Mouse (Mus musculus): ENCODE measurements around the gene Chad.

The Chad gene

DNA sequence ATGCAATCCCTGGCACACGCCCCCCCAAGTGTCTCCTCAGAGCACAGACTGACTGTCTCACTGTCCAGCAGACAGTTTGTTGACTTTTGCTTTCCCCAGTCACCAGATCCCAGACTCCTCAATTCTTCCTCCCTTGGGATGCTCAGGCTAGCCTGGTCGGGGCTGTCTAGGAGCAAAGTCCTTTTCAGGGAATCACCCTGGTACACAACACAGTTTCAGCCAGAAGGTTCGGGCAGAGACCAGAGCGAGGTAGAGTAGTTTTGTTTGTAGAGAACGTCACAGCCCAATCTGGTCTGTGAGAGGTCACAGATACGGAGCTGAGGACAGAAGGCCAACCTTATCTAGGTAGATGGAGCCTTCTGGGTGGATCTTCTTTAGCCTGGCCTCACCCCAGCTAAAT, 1.7 kb downstream of the Chad start:
- no peak for DNase-seq (ENCODE audit: low read depth, low spot score)

DNA sequence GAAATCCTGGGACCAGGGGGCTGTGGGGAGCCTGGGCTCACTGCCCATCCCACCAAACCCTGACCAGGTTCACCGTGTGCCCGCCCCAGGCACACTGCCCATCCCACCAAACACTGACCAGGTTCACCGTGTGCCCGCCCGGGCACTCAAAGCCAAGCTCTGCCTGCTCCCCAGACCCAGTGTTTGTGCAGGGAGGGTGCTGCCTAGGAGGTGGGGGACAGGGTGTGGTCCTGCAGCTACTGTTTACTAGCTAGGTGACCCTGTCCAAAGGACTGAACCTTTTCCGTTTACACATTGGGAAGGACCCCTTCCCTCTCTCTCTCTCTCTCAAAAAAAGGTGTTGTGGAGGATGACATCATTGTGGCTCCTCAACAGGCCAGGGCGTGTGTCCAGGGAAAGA, 2.5 kb downstream of the Chad start:
- no peak for DNase-seq (ENCODE audit: low read depth, low spot score)

DNA sequence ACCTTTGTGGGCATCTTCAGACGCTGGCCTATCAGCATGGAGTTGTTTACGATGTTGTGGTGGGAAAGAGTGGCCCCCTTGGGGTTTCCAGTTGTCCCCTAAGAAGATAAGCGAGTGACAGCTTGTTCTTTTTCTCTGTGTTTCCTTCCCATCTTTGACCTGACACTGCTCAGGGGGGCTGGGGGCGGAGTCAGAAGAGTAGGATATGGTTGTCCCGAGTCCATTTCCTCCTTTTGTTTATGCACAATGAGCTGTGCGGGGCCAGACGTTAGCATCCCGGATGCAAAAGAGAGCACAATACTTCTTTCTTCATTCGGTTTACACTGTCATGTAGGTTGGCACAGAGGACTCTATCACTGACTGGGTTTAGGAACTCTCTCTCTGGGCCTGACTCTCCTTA, 5.8 kb downstream of the Chad start:
- DNase-seq (ENCODE audit: low read depth, low spot score): no peak

DNA sequence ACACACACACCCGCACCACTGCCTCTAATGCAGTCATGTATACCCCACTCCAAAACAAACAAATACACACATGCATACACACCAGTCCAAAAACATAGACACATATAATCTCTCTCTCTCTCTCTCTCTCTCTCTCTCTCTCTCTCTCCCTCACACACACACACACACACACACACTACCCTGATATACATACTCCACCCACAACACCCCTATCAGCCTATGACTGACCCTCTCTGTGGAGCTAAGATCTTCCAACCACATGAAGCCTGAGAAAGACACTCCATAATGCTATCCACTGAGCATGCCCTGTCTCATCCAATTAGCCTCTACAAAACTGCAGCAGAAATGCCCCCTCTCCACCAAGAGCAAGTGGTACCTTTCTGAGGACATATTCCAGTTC, 7.0 kb downstream of the Chad start:
- no peak for DNase-seq (ENCODE audit: low read depth, low spot score)

- DNase-seq (ENCODE audit: low read depth, low spot score): peak; percentile 25
Measured at GRCm38 (mm10) chr11:94574560-94574959, 9.7 kb downstream of the Chad start.

- no peak for DNase-seq (ENCODE audit: low read depth, low spot score)
Measured at GRCm38 (mm10) chr11:94575036-94575435, 10.2 kb downstream of the Chad start.

DNA sequence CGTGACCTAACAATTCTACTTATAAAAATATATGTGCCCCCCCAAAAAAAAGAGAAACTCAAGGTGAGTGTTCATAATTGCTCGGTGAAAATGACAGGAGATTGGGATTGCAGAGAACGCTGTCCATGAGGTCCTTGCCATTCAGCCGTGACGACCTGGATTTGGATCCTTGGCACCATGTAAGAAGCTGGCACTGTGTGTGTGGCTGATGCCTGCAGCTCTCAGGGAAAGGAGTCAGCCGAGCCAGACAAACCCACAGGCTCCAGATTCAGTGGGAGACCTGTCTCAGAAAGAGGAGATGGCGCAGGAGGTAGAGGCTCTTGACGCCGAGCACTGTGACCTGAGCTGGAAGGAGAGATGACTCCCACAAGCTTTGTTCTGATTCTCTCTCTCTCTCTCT, 11.5 kb downstream of the Chad start:
- DNase-seq (ENCODE audit: low read depth, low spot score): no peak

GRCm38 (mm10) chr11:94580111-94580740, 15.4 kb downstream of the Chad start:
- peak; percentile 47 for DNase-seq (ENCODE audit: low read depth, low spot score)

GRCm38 (mm10) chr11:94585091-94585490, 20.2 kb downstream of the Chad start:
- no peak for DNase-seq (ENCODE audit: low read depth, low spot score)

DNA sequence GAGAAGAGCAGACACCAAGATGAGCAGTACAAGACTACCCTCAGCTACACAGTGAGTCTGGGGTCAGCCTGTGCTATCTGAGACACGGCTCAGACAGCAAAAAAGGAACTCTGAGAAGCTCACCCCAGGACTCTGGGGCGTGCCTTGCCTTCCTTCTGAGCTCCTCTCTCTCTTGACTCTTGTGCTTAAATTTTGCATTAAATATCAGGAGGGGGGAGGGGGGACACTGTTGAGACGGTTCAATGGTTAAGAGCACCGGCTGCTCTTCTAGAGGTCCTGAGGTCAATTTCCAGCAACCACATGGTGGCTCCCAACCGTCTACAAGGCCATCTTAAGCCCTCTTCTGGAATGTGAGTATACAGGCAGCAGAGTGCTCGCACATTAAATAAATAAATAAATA, 22.7 kb downstream of the Chad start:
- DNase-seq (ENCODE audit: low read depth, low spot score): peak; percentile 50

DNA sequence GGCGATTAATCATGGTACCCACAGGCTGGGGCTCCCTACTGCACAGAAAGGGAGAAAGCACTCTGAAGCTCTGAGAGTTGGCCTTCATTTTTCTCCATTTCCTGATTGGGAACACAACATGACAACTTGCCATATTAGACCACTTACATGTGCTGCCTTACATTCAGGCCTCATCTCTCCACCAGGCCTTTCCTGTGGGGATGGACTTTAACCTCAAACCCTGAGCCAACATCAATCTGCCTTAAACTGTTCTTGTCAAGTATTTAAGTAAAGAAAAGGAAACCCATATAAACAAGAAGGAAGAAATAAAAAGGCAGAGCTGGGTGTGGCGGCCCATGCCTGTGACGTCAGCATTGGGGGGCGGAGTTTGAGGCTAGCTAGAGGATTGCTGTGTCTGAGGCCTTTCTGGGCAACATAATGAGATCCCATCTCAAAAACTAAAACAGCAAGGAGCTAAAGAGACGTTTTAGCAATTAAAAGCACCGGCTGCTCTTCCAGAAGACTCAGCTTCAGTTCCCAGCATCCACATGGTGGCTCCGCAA, 31.5 kb downstream of the Chad start:
- no peak for DNase-seq (ENCODE audit: low read depth, low spot score)

GRCm38 (mm10) chr11:94597319-94597718, 32.5 kb downstream of the Chad start:
- DNase-seq (ENCODE audit: low read depth, low spot score): no peak

GRCm38 (mm10) chr11:94598437-94599120, 33.7 kb downstream of the Chad start:
- DNase-seq (ENCODE audit: low read depth, low spot score): no peak

- no peak for DNase-seq (ENCODE audit: low read depth, low spot score)
Measured at GRCm38 (mm10) chr11:94600447-94600846, 35.6 kb downstream of the Chad start.

GRCm38 (mm10) chr11:94601321-94602281, 36.8 kb downstream of the Chad start, which contains the start of gene Acsf2:
Gene Acsf2 (minus strand): TSS chr11:94601871.
- peak; percentile 79 for DNase-seq (ENCODE audit: low read depth, low spot score)

DNA sequence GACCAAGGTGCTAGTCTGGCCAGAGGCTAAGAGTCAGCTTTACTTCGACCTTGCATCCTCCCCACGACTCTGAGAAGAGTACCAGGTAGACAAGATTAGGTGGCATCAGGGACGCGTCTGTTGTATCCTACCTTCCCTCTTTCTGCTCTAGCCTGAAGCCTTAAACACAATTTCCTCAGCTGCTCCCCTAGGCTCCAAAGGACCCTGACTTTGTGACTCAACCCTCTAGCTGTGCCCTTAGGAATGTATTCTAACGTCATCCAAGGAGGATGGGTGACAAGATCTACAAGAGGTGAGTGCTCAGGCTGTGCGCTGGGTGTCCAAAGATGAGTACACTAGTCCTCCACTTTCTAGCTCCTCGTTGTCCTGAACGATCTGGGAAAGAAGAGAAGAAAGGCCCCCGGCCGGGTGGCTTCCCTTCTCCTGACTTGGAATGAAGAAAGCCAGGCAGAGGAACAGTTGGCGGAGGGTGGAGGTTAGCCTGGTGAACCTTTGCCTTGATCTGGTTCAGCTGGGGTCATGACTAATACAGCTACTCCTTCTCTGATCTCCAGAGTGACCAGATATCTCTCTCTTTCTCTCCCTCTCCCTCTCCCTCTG, 37.6 kb downstream of the Chad start:
- DNase-seq (ENCODE audit: low read depth, low spot score): no peak

- DNase-seq (ENCODE audit: low read depth, low spot score): no peak
Measured at GRCm38 (mm10) chr11:94610744-94611740, 46.2 kb downstream of the Chad start.

- no peak for DNase-seq (ENCODE audit: low read depth, low spot score)
Measured at GRCm38 (mm10) chr11:94614603-94615002, 49.8 kb downstream of the Chad start.

- DNase-seq (ENCODE audit: low read depth, low spot score): no peak
Measured at GRCm38 (mm10) chr11:94615494-94615893, 50.6 kb downstream of the Chad start.

- DNase-seq (ENCODE audit: low read depth, low spot score): peak; percentile 46
Measured at GRCm38 (mm10) chr11:94617646-94618045, 52.8 kb downstream of the Chad start.

All from ES-CJ7 (cell line).